Mouse (Mus musculus) forebrain, postnatal 0 days (tissue): ENCODE measurements around the gene Arid1b. TPM values are rescaled to one million over a fixed set of nuclear protein-coding genes. Genes with fewer than 3 reads are reported as not detected.

Experiments used
- ATAC-seq: fragments of 200-750 bp; cut with Nextera tagmentation; 2 replicates; pipeline ENCODE4 v1.8.0; 2017; ENCODE audit warnings: mild to moderate bottlenecking, moderate library complexity
- DNase-seq: peaks from one replicate; pipeline ENCODE4 v3.0.0-alpha.2; 2015
- H3K27ac ChIP-seq: fragments of 300-500 bp; sonication (generic); 2 replicates; pipeline ENCODE4 v1.5.1; 2014; ENCODE audit warnings: low read depth, mild to moderate bottlenecking, antibody characterized with exemption, low read length, moderate library complexity, mixed read lengths
- H3K27me3 ChIP-seq: fragments of 300-500 bp; sonication (generic); 2 replicates; pipeline ENCODE4 v1.6.1; 2014; ENCODE audit warnings: mild to moderate bottlenecking, low read length, mixed read lengths; ENCODE audit not compliant: insufficient read depth
- H3K36me3 ChIP-seq: fragments of 300-500 bp; sonication (generic); 2 replicates; pipeline ENCODE4 v1.6.1; 2014; ENCODE audit warnings: mild to moderate bottlenecking, moderate library complexity; ENCODE audit not compliant: insufficient read depth
- H3K4me1 ChIP-seq: fragments of 300-500 bp; sonication (generic); 2 replicates; pipeline ENCODE4 v1.6.1; 2014; ENCODE audit warnings: antibody characterized with exemption; ENCODE audit not compliant: insufficient read depth
- H3K4me2 ChIP-seq: fragments of 300-500 bp; sonication (generic); 2 replicates; pipeline ENCODE4 v1.6.1; 2014; ENCODE audit warnings: low read depth, mild to moderate bottlenecking, moderate library complexity
- H3K4me3 ChIP-seq: fragments of 300-500 bp; sonication (generic); 2 replicates; pipeline ENCODE4 v1.5.1; 2014; ENCODE audit warnings: low read depth, low read length, mixed read lengths
- H3K9ac ChIP-seq: fragments of 300-500 bp; sonication (generic); 2 replicates; pipeline ENCODE4 v1.6.1; 2014; ENCODE audit warnings: mild to moderate bottlenecking
- H3K9me3 ChIP-seq: fragments of 300-500 bp; sonication (generic); 2 replicates; pipeline ENCODE4 v1.6.1; 2016; ENCODE audit warnings: low read length
- CTCF ChIP-seq: sonication (generic); IDR thresholded peaks from 2 replicates; pipeline ENCODE4 v1.5.1; 2016; ENCODE audit warnings: antibody characterized with exemption, control low read depth, low read depth
- WGBS: fragments of 180-500 bp; shearing (Covaris S2); extraction: QIAGEN DNeasy Blood & Tissue Kit; methylation state at CpG from one replicate; pipeline ENCODE4 v1.1.7; 2014; 5-methylcytosine and 5-hydroxymethylcytosine counted together
- polyA plus RNA-seq: library from polyadenylated mRNA; unstranded; fragments of >200 nt; fragmentation: Nextera tagmentation; extraction: Ambion mirVana; gene quantifications from 2 replicates; pipeline ENCODE4 v1.2.1, GENCODE M21; 2015
- total RNA-seq: library from RNA; depleted of rRNA; stranded (reverse); fragments of >200 nt; gene quantifications from 2 replicates; pipeline ENCODE4 v1.2.3, GENCODE M21; 2014

Gene Arid1b
- total and polyA plus RNA-seq, 2 experiments from 2014 or later = 10.5 to 51.6 TPM

DNA sequence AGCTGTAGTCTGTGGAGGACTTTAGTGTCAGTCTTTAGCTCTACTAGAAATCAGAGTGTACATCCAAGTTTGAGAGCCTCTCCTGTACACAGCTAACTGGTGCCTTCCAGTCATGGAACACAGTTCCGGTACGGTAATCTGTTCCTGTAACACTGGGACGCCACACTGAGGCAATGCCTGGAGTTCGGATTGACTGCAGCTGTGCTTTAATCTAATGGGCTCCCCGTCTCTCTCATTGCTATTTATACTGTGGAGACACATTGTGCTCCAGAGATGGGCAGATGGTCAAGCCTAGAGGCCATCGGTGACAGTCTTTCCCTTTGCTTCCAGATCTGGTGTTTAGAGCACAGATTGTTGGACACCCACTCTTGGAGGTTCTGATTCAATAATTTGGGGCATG, 121.8 kb downstream of the Arid1b start:
- no peaks in the 10 kb centered on the region for H3K9me3 ChIP-seq
- no peaks in the 10 kb centered on the region for H3K27me3 ChIP-seq
- no peak overlapping the region for H3K9ac ChIP-seq
- TF ChIP-seq CTCF = no peak
- 79% methylated on average over 6 of the region's 6 CpGs for WGBS
- no peak for ATAC-seq
- no peaks in the 10 kb centered on the region for H3K36me3 ChIP-seq
- H3K27ac ChIP-seq = no peak overlapping the region
- no peak overlapping the region for H3K4me3 ChIP-seq
- no peak overlapping the region for H3K4me2 ChIP-seq
- no peak for DNase-seq
- peaks cover 10% of the 10 kb centered on the region; the same call in 1 of the 2 replicates for H3K4me1 ChIP-seq

DNA sequence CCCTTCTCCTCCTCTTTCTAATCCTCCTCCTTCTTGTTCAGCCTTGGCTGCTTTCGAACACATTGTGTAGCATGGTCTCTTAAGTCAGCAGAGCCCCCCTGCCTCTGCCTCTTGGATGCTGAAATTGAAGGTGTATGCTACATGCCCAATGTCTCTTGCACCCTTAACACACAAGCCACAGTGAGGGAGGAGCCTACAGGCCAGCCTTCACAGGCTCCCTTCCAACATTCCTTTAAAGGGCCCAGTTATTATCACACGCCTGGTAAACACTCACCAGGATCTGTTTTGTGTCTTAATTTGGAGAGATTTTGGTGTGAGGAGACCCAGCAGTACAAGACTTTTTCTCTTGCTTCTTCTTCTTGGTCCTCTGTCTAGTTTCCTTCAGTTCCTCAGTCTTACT, 122.9 kb downstream of the Arid1b start:
- no peak for ATAC-seq
- H3K4me3 ChIP-seq = no peak overlapping the region
- H3K4me1 ChIP-seq = peaks cover 10% of the 10 kb centered on the region; the same call in 1 of the 2 replicates
- TF ChIP-seq CTCF = no peak
- H3K27me3 ChIP-seq = no peaks in the 10 kb centered on the region
- DNase-seq = no peak
- 56% methylated on average over 2 of the region's 2 CpGs for WGBS
- H3K9ac ChIP-seq = no peak overlapping the region
- H3K9me3 ChIP-seq = no peaks in the 10 kb centered on the region
- no peak overlapping the region for H3K4me2 ChIP-seq
- no peaks in the 10 kb centered on the region for H3K36me3 ChIP-seq
- H3K27ac ChIP-seq = no peak overlapping the region

DNA sequence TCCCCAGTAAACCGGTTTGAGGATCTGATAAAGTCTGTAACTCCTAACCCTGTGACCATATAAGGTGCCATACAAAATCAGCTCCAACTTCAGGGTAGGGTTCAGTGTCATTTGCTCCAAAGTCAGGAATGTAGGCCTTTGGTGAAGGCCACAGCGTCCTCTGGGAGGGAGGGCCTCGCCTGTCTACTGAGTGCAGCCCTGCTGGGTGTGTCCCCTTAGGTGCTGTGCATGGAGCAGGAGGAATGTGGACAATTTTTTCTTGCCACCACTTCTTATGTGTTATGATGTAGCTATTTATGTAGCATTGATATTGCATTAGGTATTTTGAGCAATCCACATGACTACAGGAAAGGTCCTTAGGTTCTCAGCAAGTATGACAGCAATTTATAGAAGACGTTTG, 124.0 kb downstream of the Arid1b start:
- Histone ChIP-seq H3K4me3 (no peak overlapping the region), H3K9ac (no peak overlapping the region), H3K4me1 (peaks cover 10% of the 10 kb centered on the region; the same call in 1 of the 2 replicates), H3K9me3 (no peaks in the 10 kb centered on the region), H3K4me2 (no peak overlapping the region), H3K27me3 (no peaks in the 10 kb centered on the region), H3K27ac (no peak overlapping the region), H3K36me3 (no peaks in the 10 kb centered on the region)
- ATAC-seq (no peak), DNase-seq (no peak)
- TF ChIP-seq CTCF = no peak
- 92% methylated on average over 4 of the region's 4 CpGs for WGBS

DNA sequence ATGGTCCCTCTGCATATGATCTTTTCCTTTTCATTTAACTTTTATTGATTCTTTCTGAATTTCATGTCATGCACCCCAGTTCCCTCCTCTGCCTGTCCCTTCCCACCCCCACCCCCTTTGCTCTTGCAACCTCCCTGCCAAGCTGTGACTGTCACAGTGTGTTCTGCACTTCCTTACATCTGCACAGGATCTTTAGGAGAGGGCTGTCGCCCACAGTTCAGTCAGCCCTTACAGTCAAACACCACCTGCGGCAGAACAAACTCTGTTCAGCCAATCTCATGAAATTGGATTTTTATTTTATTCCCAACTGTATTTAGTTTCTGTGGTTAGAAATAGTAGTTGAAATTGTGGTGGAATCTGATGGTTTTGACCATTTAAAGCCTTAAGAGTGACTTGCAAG, 130.5 kb downstream of the Arid1b start:
- Histone ChIP-seq H3K9ac (no peak overlapping the region), H3K27ac (no peak overlapping the region), H3K4me1 (peaks cover 6% of the 10 kb centered on the region; the same call in 1 of the 2 replicates), H3K27me3 (no peaks in the 10 kb centered on the region), H3K4me3 (no peak overlapping the region), H3K36me3 (no peaks in the 10 kb centered on the region), H3K9me3 (no peaks in the 10 kb centered on the region), H3K4me2 (no peak overlapping the region)
- ATAC-seq = no peak
- DNase-seq = no peak
- WGBS = 71% methylated on average over 2 of the region's 2 CpGs
- TF ChIP-seq CTCF = no peak

DNA sequence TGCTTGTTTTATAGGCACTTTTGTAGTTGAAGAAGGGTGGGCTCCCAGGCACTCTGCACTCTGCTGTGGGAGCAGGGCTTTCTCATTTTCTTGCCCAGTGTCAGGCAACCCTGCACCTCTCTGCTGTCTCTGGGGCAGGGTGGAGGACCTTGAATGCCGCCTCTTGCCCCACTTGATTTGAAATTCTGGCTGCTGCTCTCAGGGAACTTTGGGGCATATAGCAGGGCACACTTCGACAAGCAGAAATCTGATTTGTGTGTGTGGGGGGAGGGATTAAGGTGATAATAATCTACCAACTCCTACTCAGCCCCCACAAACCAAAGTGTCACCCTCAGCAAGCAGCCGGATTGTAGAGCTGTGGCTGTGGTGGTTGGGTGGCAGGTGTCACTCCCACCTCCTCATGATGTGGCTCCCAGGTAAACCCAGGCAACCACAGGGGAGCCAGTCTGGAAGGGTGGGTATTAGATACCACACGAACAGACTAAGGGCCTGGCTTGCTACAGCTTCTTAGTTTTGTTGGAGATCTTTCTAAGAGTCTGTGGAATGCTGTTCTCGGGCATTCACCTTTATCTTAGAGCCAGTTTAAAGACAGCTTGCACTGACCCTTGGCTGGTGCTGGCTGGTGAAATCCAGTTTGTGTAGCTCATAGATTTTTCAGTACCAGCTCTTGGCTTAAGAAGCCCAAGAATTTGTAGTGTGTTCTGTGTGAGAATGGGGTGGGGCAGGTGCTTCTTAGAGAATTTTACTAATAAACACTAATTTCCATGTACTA, 131.1 kb downstream of the Arid1b start:
- DNase-seq = no peak
- TF ChIP-seq CTCF = no peak

DNA sequence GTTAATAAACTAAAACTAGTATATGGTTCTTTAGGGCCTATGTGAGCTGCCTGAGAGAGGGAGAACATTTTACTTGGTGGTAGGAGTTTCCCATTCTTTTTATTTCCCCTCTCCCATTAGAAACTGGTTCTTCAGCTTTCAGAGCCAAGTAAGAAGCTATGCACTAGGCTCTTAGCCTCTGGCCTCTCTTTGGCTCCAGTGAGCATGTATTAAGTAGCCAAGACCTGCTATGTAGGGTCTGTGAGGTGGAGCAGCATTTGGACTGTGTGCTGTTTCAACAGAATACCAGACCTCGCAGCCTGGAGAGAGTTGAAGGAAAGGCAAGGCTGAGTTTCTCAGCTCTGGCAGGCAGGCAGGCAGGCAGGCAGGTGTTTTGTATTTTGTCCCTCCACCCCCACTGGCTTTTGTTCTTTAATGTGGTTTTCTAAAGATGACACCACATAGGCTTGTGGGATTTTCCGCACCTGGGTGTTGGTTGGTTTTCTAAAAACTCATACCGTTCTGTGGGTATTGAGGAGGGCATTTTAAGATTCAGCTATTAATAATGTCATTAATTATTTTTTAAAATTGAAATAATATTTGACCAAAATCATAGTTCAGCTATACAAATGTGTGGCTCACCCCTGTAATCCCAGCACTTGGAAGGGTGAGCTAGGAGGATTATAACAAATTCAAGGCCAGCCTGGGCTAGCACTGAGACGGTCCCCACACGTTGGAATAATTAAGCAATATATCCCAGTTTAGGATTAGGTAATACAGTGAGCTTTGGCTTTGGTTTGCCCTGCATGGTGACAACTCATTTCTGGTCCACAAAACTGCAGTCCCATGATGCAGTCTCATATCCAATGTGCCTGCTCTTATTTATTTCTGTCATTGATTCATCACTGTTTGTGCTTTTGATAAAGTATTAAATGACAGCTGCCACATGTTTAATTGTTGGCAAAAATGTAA, 132.0 kb downstream of the Arid1b start:
- no peaks in the 10 kb centered on the region for H3K27me3 ChIP-seq
- H3K9ac ChIP-seq = no peak overlapping the region
- no peak for TF ChIP-seq CTCF
- no peaks in the 10 kb centered on the region for H3K9me3 ChIP-seq
- no peaks in the 10 kb centered on the region for H3K36me3 ChIP-seq
- no peak overlapping the region for H3K4me2 ChIP-seq
- WGBS = 89% methylated on average over 5 of the region's 5 CpGs
- H3K4me3 ChIP-seq = no peak overlapping the region
- no peak overlapping the region for H3K27ac ChIP-seq
- DNase-seq (no peak), ATAC-seq (no peak)
- no peaks in the 10 kb centered on the region for H3K4me1 ChIP-seq

More for the DNA sequence above, 131.1 kb downstream of the Arid1b start:
- Histone ChIP-seq H3K9ac (no peak overlapping the region), H3K9me3 (no peaks in the 10 kb centered on the region), H3K4me3 (no peak overlapping the region), H3K27me3 (no peaks in the 10 kb centered on the region), H3K27ac (no peak overlapping the region), H3K36me3 (no peaks in the 10 kb centered on the region), H3K4me2 (no peak overlapping the region), H3K4me1 (peaks cover 5% of the 10 kb centered on the region; the same call in 1 of the 2 replicates)
- 73% methylated on average over 5 of the region's 5 CpGs for WGBS
- no peak for ATAC-seq

DNA sequence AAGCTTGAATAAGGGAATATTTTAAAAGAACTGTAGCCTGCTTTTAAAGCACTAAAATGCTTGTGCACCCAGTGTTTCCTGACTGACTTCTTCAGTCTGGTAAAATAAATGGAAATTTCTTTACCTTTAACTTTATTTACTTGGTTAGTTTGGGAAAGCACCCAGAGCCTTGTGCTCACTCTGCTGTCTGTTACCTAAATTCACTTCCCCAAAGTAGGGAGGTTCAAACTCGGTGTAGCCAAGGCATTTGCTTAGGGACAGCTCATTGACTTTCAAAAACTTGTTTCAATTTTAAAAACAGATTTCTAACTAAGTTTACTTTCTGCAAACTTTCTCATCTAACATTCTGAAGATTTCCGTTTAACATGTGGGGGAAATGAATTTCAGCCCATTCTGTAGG, 135.5 kb downstream of the Arid1b start:
- TF ChIP-seq CTCF = no peak
- WGBS = 77% methylated on average over 2 of the region's 2 CpGs
- DNase-seq (no peak), ATAC-seq (no peak)
- Histone ChIP-seq H3K27me3 (no peaks in the 10 kb centered on the region), H3K36me3 (no peaks in the 10 kb centered on the region), H3K9me3 (no peaks in the 10 kb centered on the region), H3K27ac (no peak overlapping the region), H3K4me1 (no peaks in the 10 kb centered on the region), H3K4me3 (no peak overlapping the region), H3K4me2 (no peak overlapping the region), H3K9ac (no peak overlapping the region)
